Mouse (Mus musculus) monocyte, adult 2 months (primary cell): ENCODE measurements around the gene Bsx.

Experiments used
- DNase-seq, 2 experiments: peaks; one replicate each; pipeline ENCODE4 v3.0.0; 2022; ENCODE audit warnings: low spot score in 2 of 2, low read depth in 1 of 2

The Bsx gene

DNA sequence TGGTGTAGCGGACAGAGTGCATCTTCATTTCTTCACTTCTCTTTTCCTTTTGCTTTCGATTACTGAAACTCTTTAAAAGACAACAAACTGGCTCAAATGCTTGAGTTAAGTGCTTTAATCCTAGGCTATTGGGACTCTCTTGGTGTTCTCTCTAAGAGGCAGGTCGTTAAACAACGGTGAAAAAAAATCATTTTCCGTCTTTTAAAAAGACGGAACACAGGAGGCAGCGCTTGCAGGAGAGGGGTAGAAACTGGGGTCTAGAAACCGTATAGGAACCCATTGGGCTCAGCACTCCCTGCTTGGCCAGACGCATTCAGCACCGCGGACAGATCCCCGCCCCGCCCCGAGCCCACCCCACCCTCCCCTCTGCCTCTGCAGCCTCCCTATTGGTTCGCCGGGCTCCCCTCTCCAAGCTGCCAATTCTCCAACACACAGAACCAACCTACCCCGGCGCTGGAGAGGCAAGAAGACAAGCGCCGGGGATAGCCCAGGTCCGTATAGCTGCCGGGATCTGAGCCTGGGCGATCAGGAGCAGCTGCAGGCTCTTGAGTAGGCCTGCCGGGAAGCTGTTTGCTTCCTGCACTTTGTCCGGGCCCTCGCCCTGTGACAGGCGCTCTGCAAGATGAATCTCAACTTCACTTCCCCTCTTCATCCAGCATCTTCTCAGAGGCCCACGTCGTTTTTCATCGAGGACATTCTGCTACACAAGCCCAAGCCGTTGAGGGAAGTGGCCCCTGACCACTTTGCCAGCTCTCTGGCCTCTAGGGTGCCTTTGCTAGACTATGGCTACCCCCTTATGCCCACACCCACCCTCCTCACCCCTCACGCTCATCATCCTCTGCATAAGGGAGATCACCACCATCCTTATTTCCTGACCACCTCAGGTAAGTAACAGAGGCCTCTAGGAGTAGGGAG lies at the start of gene Bsx:
Gene Bsx, plus strand, starts transcription at position 572 of the 915 bp plus-strand sequence.
- no peak for DNase-seq

GRCm38 (mm10) chr9:40825601-40826000 lies 48.3 kb upstream of the Bsx start:
- no peak for DNase-seq

- DNase-seq: no peak
Measured at GRCm38 (mm10) chr9:40827366-40827765, 46.6 kb upstream of the Bsx start.

DNA sequence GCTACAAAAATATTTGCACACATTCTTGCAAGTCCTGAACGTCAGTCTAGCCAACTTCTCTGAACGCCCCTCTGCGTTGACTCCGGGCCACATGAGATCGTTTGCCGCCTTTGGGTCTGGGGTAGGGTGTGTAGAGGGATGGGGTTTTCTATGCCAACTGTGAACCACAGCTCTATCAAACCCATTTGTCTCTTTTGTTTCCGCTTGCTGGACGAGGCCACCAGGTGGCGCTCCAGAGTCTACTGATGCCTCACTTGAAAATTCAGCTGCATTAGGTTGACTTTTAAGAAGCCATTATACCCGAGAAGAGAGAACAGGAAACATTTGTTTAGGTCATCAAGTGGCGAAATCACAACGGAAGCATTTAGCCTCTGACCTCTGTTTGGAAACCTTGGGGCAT lies 39.4 kb upstream of the Bsx start:
- peak; percentile 19 to 49 for DNase-seq

- DNase-seq: no peak
Measured at GRCm38 (mm10) chr9:40836681-40837080, 37.2 kb upstream of the Bsx start.

DNA sequence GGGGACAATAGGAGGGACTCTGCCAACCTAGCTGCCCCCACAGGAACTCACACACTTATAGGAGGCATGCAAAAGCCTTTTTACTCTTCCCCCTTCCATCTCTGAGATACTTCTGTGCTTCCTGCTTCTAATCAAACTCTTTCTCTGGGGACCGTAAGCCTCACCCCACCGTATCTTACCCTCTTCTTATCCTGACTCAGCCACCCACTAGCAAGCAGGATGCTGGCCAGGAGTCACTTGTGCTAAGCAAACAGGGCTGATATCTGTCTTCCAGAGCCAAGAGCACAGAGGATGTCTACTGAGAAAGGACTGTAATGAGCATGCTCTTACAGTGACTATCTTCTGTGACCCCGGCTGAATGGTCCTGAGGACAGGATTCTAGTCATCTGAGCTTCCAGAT lies 34.3 kb upstream of the Bsx start:
- no peak for DNase-seq

- no peak for DNase-seq
Measured at GRCm38 (mm10) chr9:40851515-40851914, 22.4 kb upstream of the Bsx start.

GRCm38 (mm10) chr9:40858461-40859160 lies 15.3 kb upstream of the Bsx start:
- DNase-seq: no peak

DNA sequence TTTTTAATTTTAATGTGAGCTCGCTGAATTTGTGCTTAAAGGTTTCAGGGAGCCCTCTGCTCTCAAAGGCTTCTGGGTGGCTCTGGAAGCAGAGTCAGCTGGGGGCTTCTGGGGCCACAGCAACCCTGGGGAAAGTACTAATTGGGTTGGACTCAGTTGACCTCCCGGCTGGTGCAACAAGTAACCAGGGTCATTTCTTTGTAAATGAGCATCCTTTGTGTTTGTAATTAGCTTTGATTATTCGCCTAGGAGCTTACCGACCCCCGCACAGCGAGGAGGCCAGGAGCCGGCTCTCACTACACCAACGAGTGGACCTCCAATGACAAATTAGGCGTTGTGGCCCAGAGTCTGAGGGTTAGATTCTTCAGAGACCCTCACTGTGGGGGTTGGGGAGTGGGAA lies 14.7 kb upstream of the Bsx start:
- no peak for DNase-seq

GRCm38 (mm10) chr9:40870331-40870730 lies 3.6 kb upstream of the Bsx start:
- DNase-seq: no peak

- no peak for DNase-seq
Measured at GRCm38 (mm10) chr9:40871369-40872155, 2.4 kb upstream of the Bsx start.

DNA sequence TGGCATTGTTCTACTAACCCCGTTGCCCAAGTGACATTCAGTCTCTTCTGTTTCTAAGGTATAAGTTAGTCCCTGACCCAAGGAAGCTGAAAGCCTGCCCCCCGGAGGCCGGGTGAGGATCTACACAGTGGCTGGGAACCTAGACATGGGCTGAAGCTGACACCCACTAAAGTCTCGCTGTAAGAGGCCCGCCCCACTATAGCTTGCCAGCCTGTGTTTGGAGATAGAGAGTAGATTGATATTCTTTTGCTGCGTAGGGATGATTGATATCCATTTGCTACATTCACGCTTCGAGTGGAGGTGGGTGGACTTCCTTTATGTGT lies 1.8 kb upstream of the Bsx start:
- DNase-seq: no peak

DNA sequence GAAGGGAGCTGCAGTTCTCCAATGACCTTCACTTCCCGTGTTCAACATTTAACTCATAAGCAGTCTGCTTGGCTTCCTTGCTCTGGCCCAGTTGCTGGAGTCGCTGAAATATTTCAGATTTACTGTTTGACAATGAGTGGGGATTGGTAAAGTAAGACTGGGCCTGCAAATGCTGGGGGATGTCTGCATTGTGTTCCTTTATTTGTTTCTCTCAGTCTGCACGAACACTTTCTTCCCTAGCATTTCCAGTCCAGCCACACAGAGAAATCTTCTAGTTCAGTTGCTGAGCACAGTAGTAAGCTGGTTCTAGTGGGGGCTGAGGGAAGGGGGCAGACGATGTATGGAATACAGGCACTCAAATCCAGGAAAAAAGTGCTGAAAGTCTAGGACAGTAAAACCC lies 1.0 kb downstream of the Bsx start:
- no peak for DNase-seq

- DNase-seq: no peak
Measured at GRCm38 (mm10) chr9:40875431-40875830, 1.5 kb downstream of the Bsx start.

- no peak for DNase-seq
Measured at GRCm38 (mm10) chr9:40876164-40876563, 2.2 kb downstream of the Bsx start.

DNA sequence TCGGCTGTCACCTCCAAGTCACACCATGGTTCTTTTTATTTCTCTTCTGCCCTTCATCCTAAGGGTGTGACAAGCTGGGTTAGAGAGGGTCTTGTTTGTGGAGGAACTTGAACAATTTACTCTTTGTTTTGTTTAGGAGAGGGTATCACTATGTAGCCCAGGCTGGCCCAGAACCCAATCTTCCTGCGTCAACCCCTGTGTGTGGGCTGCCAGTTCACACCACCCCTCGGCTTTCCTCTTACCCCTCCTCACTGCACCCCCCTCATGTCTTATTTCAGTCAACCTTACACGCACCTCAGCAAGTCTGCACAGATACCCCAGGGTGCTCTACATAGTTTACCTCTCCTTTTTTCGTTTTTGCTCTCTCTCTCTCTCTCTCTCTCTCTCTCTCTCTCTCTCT lies 2.8 kb downstream of the Bsx start:
- no peak for DNase-seq

- no peak for DNase-seq
Measured at GRCm38 (mm10) chr9:40877146-40877880, 3.4 kb downstream of the Bsx start.

GRCm38 (mm10) chr9:40877881-40878235 lies 3.9 kb downstream of the Bsx start:
- DNase-seq: no peak

DNA sequence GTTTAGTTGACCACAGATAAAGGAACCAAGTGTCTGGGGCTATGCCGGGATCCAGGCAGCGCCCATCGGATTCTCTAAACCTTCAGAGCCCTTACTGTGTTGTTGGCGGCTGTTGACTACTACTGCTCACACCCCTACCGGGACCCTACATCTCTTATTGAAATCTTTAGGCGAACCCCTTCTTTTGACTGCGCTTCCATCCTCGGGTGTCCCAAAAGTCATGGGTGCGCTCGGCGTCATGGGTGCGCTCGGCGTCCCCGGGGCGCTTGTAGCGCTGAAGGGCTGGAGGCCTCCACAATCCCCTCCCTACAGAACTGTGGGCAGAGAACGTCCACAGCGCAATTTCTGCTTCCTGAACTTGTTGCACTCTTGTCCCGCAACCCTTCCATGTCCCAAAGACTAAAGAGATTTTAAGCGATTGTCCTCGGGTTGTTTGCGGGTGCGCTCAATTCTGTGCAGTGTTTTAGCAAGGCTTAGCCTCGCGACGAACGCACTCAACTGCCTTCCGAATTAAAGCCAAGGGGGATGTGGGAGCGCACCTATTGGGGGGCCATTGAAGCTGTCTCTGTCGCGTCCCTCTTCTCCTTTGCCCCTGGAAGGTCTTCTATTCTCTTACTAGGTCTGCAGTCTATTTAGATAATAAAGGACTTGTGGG lies 4.5 kb downstream of the Bsx start:
- no peak for DNase-seq

DNA sequence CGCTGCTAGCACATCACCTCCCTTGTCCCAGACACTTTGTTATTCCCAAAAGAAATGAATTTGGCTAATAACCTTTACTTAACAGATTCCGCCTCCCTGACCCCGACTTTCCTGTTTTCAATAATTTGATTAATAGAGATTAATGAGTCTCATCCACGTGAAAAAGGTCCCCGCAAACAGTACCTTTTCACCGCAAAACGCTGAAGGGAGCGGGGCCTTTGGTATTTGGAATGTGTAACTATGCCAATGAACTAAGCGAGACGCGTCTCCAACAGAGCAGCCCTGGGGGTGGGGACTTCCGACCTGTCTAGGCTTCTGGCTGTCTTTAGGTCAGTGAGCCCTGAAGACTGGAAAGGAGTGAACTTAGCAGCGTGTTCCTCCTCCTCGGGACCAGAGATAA lies 5.1 kb downstream of the Bsx start:
- no peak for DNase-seq

- no peak for DNase-seq
Measured at GRCm38 (mm10) chr9:40885669-40886068, 11.7 kb downstream of the Bsx start.
